Comparison of ENCODE assay signal across 27 mouse cellular contexts in genomic region chr7:80238542-80238941, GRCm38 (mm10). TPM values are rescaled to one million over a fixed set of nuclear protein-coding genes. Genes with fewer than 3 reads are reported as not detected.
"Had no signal": no experiment of that assay in that cellular context is flagged by ENCODE, and none has a peak within 500 bp of the region (broad histone marks: within the 10 kb centered on the region; RNA-seq: fewer than 3 reads in every experiment).

No protein-coding gene starts in this region.

- ATAC-seq: hindbrain, postnatal 0 days; intestine, embryonic 16.5 days; liver, embryonic 12.5 days had no signal

- H3K27me3 ChIP-seq: heart, embryonic 13.5 days; heart, embryonic 15.5 days; hindbrain, embryonic 13.5 days; hindbrain, embryonic 15.5 days; limb, embryonic 13.5 days; limb, embryonic 15.5 days; liver, embryonic 12.5 days had no signal

- H3K9me3 ChIP-seq: heart, embryonic 13.5 days; heart, embryonic 15.5 days; hindbrain, embryonic 13.5 days; hindbrain, embryonic 15.5 days; limb, embryonic 13.5 days; limb, embryonic 15.5 days; liver, embryonic 12.5 days had no signal

- H3K9ac ChIP-seq: heart, embryonic 13.5 days; heart, embryonic 15.5 days; hindbrain, embryonic 13.5 days; hindbrain, embryonic 15.5 days; limb, embryonic 13.5 days; limb, embryonic 15.5 days; liver, embryonic 12.5 days; liver, embryonic 14.5 days had no signal

- H3K4me3 ChIP-seq: gastrocnemius, adult 2 months; heart, adult 2 months; heart, embryonic 13.5 days; heart, embryonic 15.5 days; hindbrain, embryonic 13.5 days; hindbrain, embryonic 15.5 days; layer of hippocampus, adult 2 months; left cerebral cortex, adult 2 months; limb, embryonic 13.5 days; limb, embryonic 15.5 days; liver, embryonic 12.5 days had no signal

- H3K27ac ChIP-seq: gastrocnemius, adult 2 months; heart, adult 2 months; heart, embryonic 13.5 days; heart, embryonic 15.5 days; hindbrain, embryonic 13.5 days; hindbrain, embryonic 15.5 days; hindbrain, postnatal 0 days; layer of hippocampus, adult 2 months; left cerebral cortex, adult 2 months; limb, embryonic 13.5 days; limb, embryonic 15.5 days; liver, embryonic 12.5 days; liver, embryonic 14.5 days had no signal

- H3K4me2 ChIP-seq: heart, embryonic 11.5 days; heart, embryonic 13.5 days; heart, embryonic 15.5 days; hindbrain, embryonic 13.5 days; hindbrain, embryonic 15.5 days; limb, embryonic 13.5 days; limb, embryonic 15.5 days; liver, embryonic 12.5 days had no signal

- DNase-seq: gastrocnemius, adult 2 months; gastrocnemius, postnatal 14 days; gastrocnemius, postnatal 36 days; heart, adult 11 months; heart, adult 2 months; heart, postnatal 14 days; heart, postnatal 36 days; kidney, adult 11 months; kidney, adult 2 months; kidney, postnatal 10 days; kidney, postnatal 25 days; kidney, postnatal 4 days; left cerebral cortex, postnatal 4 days had no signal

RNA-seq across cellular contexts. Expression of gene Ttll13, which starts 7.6 kb away (rescaled TPM):
- total RNA-seq: hematopoietic stem cell, adult 5-6 weeks had no signal
